Mouse (Mus musculus) adrenal gland, postnatal 25 days (tissue): Measurements from ENCODE around the gene Amz1. TPM values are rescaled to one million over a fixed set of nuclear protein-coding genes. Genes with fewer than 3 reads are reported as not detected.

ENCODE experiments used
- DNase-seq: peaks from one replicate; pipeline ENCODE4 v3.0.0; 2021; ENCODE audit warnings: mixed read lengths
- total RNA-seq: library from RNA; stranded (reverse); gene quantifications from 2 replicates; pipeline ENCODE4 v1.2.3, GENCODE M21; 2021

Gene Amz1
- total RNA-seq, 1 experiment from 2014 or later, result 1.0 TPM

- DNase-seq, result no peak
These were observed 2.3 kb downstream of the Amz1 start for GRCm38 (mm10) chr5:140726062-140726839.

- peak; percentile 60 for DNase-seq
These were observed 3.2 kb downstream of the Amz1 start for GRCm38 (mm10) chr5:140726946-140727740.

GRCm38 (mm10) chr5:140731040-140731797 lies 7.3 kb downstream of the Amz1 start:
- no peak for DNase-seq

- no peak for DNase-seq
These were observed 8.3 kb downstream of the Amz1 start for GRCm38 (mm10) chr5:140732195-140732594.

- DNase-seq, result no peak
These were observed 9.4 kb downstream of the Amz1 start for GRCm38 (mm10) chr5:140733336-140733735.

- peak; percentile 37 for DNase-seq
These were observed 11.4 kb downstream of the Amz1 start for GRCm38 (mm10) chr5:140735297-140735696.

GRCm38 (mm10) chr5:140736166-140736565 lies 12.2 kb downstream of the Amz1 start:
- DNase-seq, result no peak

- no peak for DNase-seq
These were observed 15.9 kb downstream of the Amz1 start for GRCm38 (mm10) chr5:140739813-140740212.

- DNase-seq, result peak; percentile 35
These were observed 17.1 kb downstream of the Amz1 start for GRCm38 (mm10) chr5:140741040-140741439.

GRCm38 (mm10) chr5:140741877-140742276 lies 17.9 kb downstream of the Amz1 start:
- no peak for DNase-seq

GRCm38 (mm10) chr5:140743706-140744131 lies 19.8 kb downstream of the Amz1 start:
- DNase-seq, result no peak

GRCm38 (mm10) chr5:140748425-140748824 lies 24.5 kb downstream of the Amz1 start:
- no peak for DNase-seq

- peak; percentile 73 for DNase-seq
These were observed 25.3 kb downstream of the Amz1 start for GRCm38 (mm10) chr5:140749062-140749875.

GRCm38 (mm10) chr5:140750925-140751324 lies 27.0 kb downstream of the Amz1 start:
- no peak for DNase-seq

GRCm38 (mm10) chr5:140752041-140752440 lies 28.1 kb downstream of the Amz1 start:
- no peak for DNase-seq

GRCm38 (mm10) chr5:140752639-140753038 lies 28.7 kb downstream of the Amz1 start:
- DNase-seq, result no peak

- no peak for DNase-seq
These were observed 29.3 kb downstream of the Amz1 start for GRCm38 (mm10) chr5:140753223-140753622.

- no peak for DNase-seq
These were observed 34.9 kb downstream of the Amz1 start for GRCm38 (mm10) chr5:140758864-140759263.

GRCm38 (mm10) chr5:140762540-140762939 lies 38.6 kb downstream of the Amz1 start:
- DNase-seq, result no peak

- peak; percentile 19 for DNase-seq
These were observed 41.1 kb downstream of the Amz1 start for GRCm38 (mm10) chr5:140764921-140765613.

- no peak for DNase-seq
These were observed 42.6 kb downstream of the Amz1 start for GRCm38 (mm10) chr5:140766566-140766965.
